Mouse (Mus musculus): Measurements from ENCODE around the gene Mpzl3. TPM values are rescaled to one million over a fixed set of nuclear protein-coding genes. Genes with fewer than 3 reads are reported as not detected.

Mpzl3 gene
- polyA plus RNA-seq, 1 experiment from 2014 or later, result 1.4 TPM

GRCm38 (mm10) chr9:45088040-45088439, 33.1 kb downstream of the Mpzl3 start:
- Histone ChIP-seq H3K27me3 (ENCODE audit: insufficient read depth, low read length) (no peaks in the 10 kb centered on the region), H3K9me3 (ENCODE audit: low read length) (no peaks in the 10 kb centered on the region), H3K4me1 (ENCODE audit: insufficient read depth) (peaks cover 19% of the 10 kb centered on the region), H3K36me3 (replicated peaks; ENCODE audit: insufficient read depth, low read length) (no peaks in the 10 kb centered on the region), H3K4me3 (ENCODE audit: low read depth, low read length) (no peak overlapping the region), H3K4me2 (ENCODE audit: low read depth, low read length) (no peak overlapping the region), H3K9ac (replicated peaks) (no peak overlapping the region), H3K27ac (ENCODE audit: low read depth) (no peak overlapping the region)
- no peak for DNase-seq
- TF ChIP-seq EP300 (IDR thresholded peaks at IDR 0.05; ENCODE audit: low read depth) (no peak), CTCF (IDR thresholded peaks at IDR 0.05; ENCODE audit: low read depth) (no peak)
- no peak for ATAC-seq

- H3K36me3 ChIP-seq (replicated peaks; ENCODE audit: insufficient read depth, low read length), result no peaks in the 10 kb centered on the region
- ATAC-seq (no peak), DNase-seq (no peak)
- 66% methylated on average over 3 of the region's 3 CpGs for WGBS (ENCODE audit: insufficient replicate concordance)
- H3K27me3 ChIP-seq (ENCODE audit: insufficient read depth, low read length), result no peaks in the 10 kb centered on the region
- no peak overlapping the region for H3K27ac ChIP-seq (ENCODE audit: low read depth)
- H3K4me3 ChIP-seq (ENCODE audit: low read depth, low read length), result no peak overlapping the region
- no peaks in the 10 kb centered on the region for H3K9me3 ChIP-seq (ENCODE audit: low read length)
- H3K4me2 ChIP-seq (ENCODE audit: low read depth, low read length), result no peak overlapping the region
- H3K4me1 ChIP-seq (ENCODE audit: insufficient read depth), result peaks cover 15% of the 10 kb centered on the region
- TF ChIP-seq CTCF (IDR thresholded peaks at IDR 0.05; ENCODE audit: low read depth) (peak; percentile 43), EP300 (IDR thresholded peaks at IDR 0.05; ENCODE audit: low read depth) (no peak)
- H3K9ac ChIP-seq (replicated peaks), result no peak overlapping the region
These were observed 35.8 kb downstream of the Mpzl3 start for GRCm38 (mm10) chr9:45090811-45091210.

DNA sequence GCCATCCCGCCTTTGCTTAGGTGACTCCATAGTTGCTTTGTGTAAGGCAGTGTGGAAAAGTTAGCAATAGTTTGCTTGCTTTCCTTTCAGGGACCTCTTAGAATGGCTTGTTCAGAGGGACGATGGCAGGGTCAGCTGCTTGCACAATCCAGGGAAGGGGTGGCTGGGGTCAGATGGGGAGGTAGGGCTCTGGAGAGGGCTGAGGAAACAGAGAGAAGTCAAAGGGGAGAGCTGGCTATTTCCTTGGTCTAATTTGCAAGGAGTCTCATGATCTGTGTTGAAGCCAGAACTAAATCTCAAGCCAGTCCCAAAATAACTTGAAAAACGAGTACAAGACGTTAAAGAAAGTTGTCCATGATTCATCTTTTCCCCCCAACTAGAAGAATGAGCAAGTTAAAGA, 37.7 kb downstream of the Mpzl3 start:
- Histone ChIP-seq H3K27ac (ENCODE audit: low read depth) (no peak overlapping the region), H3K9ac (replicated peaks) (no peak overlapping the region), H3K4me2 (ENCODE audit: low read depth, low read length) (no peak overlapping the region), H3K27me3 (ENCODE audit: insufficient read depth, low read length) (no peaks in the 10 kb centered on the region), H3K36me3 (replicated peaks; ENCODE audit: insufficient read depth, low read length) (no peaks in the 10 kb centered on the region), H3K4me1 (ENCODE audit: insufficient read depth) (peaks cover 12% of the 10 kb centered on the region; the same call in 1 of the 2 replicates), H3K9me3 (ENCODE audit: low read length) (no peaks in the 10 kb centered on the region), H3K4me3 (ENCODE audit: low read depth, low read length) (no peak overlapping the region)
- 40% methylated on average over 4 of the region's 4 CpGs for WGBS (ENCODE audit: insufficient replicate concordance)
- ATAC-seq (no peak), DNase-seq (no peak)
- no peak for TF ChIP-seq EP300 (IDR thresholded peaks at IDR 0.05; ENCODE audit: low read depth)
- no peak for TF ChIP-seq CTCF (IDR thresholded peaks at IDR 0.05; ENCODE audit: low read depth)

- DNase-seq (no peak), ATAC-seq (no peak)
- H3K4me1 ChIP-seq (ENCODE audit: insufficient read depth), result peaks cover 12% of the 10 kb centered on the region; the same call in 1 of the 2 replicates
- 53% methylated on average over 6 of the region's 6 CpGs for WGBS (ENCODE audit: insufficient replicate concordance)
- H3K9me3 ChIP-seq (ENCODE audit: low read length), result no peaks in the 10 kb centered on the region
- H3K4me2 ChIP-seq (ENCODE audit: low read depth, low read length), result peak overlapping the region; percentile 13; the same call in 1 of the 2 replicates
- H3K36me3 ChIP-seq (replicated peaks; ENCODE audit: insufficient read depth, low read length), result no peaks in the 10 kb centered on the region
- TF ChIP-seq CTCF (IDR thresholded peaks at IDR 0.05; ENCODE audit: low read depth), result no peak
- TF ChIP-seq EP300 (IDR thresholded peaks at IDR 0.05; ENCODE audit: low read depth), result no peak
- no peak overlapping the region for H3K9ac ChIP-seq (replicated peaks)
- H3K27ac ChIP-seq (ENCODE audit: low read depth), result no peak overlapping the region
- H3K27me3 ChIP-seq (ENCODE audit: insufficient read depth, low read length), result no peaks in the 10 kb centered on the region
- no peak overlapping the region for H3K4me3 ChIP-seq (ENCODE audit: low read depth, low read length)
These were observed 40.4 kb downstream of the Mpzl3 start for GRCm38 (mm10) chr9:45095149-45095937.

GRCm38 (mm10) chr9:45097877-45098276, 42.9 kb downstream of the Mpzl3 start:
- TF ChIP-seq CTCF (IDR thresholded peaks at IDR 0.05; ENCODE audit: low read depth), result no peak
- no peak for TF ChIP-seq EP300 (IDR thresholded peaks at IDR 0.05; ENCODE audit: low read depth)
- no peaks in the 10 kb centered on the region for H3K27me3 ChIP-seq (ENCODE audit: insufficient read depth, low read length)
- DNase-seq (no peak), ATAC-seq (no peak)
- H3K9me3 ChIP-seq (ENCODE audit: low read length), result no peaks in the 10 kb centered on the region
- no peak overlapping the region for H3K9ac ChIP-seq (replicated peaks)
- no peak overlapping the region for H3K4me3 ChIP-seq (ENCODE audit: low read depth, low read length)
- no peaks in the 10 kb centered on the region for H3K36me3 ChIP-seq (replicated peaks; ENCODE audit: insufficient read depth, low read length)
- WGBS (ENCODE audit: insufficient replicate concordance), result 78% methylated on average over 5 of the region's 5 CpGs
- no peak overlapping the region for H3K27ac ChIP-seq (ENCODE audit: low read depth)
- peaks cover 6% of the 10 kb centered on the region; the same call in 1 of the 2 replicates for H3K4me1 ChIP-seq (ENCODE audit: insufficient read depth)
- no peak overlapping the region for H3K4me2 ChIP-seq (ENCODE audit: low read depth, low read length)

- Histone ChIP-seq H3K27ac (ENCODE audit: low read depth) (no peak overlapping the region), H3K9ac (replicated peaks) (no peak overlapping the region), H3K4me3 (ENCODE audit: low read depth, low read length) (no peak overlapping the region), H3K4me2 (ENCODE audit: low read depth, low read length) (no peak overlapping the region), H3K36me3 (replicated peaks; ENCODE audit: insufficient read depth, low read length) (no peaks in the 10 kb centered on the region), H3K27me3 (ENCODE audit: insufficient read depth, low read length) (no peaks in the 10 kb centered on the region), H3K4me1 (ENCODE audit: insufficient read depth) (peaks cover 6% of the 10 kb centered on the region; the same call in 1 of the 2 replicates), H3K9me3 (ENCODE audit: low read length) (no peaks in the 10 kb centered on the region)
- WGBS (ENCODE audit: insufficient replicate concordance), result 25% methylated on average over 3 of the region's 3 CpGs
- DNase-seq, result no peak
- no peak for ATAC-seq
- no peak for TF ChIP-seq CTCF (IDR thresholded peaks at IDR 0.05; ENCODE audit: low read depth)
- TF ChIP-seq EP300 (IDR thresholded peaks at IDR 0.05; ENCODE audit: low read depth), result no peak
These were observed 43.4 kb downstream of the Mpzl3 start for GRCm38 (mm10) chr9:45098426-45098825.
